Mouse (Mus musculus): Measurements from ENCODE around the gene Ano10. TPM values are rescaled to one million over a fixed set of nuclear protein-coding genes. Genes with fewer than 3 reads are reported as not detected.

Ano10 gene
- total RNA-seq, 2 experiments from 2014 or later, result 18.3 to 18.8 TPM

GRCm38 (mm10) chr9:122152501-122152900, 141.7 kb downstream of the Ano10 start:
- no peak for TF ChIP-seq CTCF (conservative IDR thresholded peaks at IDR 0.05)
- Histone ChIP-seq H3K4me3 (no peak overlapping the region), H3K27ac (no peak overlapping the region)
- no peak for DNase-seq (ENCODE audit: low spot score in 2 of 2)

- Histone ChIP-seq H3K4me3 (no peak overlapping the region), H3K27ac (no peak overlapping the region)
- no peak for DNase-seq (ENCODE audit: low spot score in 2 of 2)
- no peak for TF ChIP-seq CTCF (conservative IDR thresholded peaks at IDR 0.05)
These were observed 142.2 kb downstream of the Ano10 start for GRCm38 (mm10) chr9:122152063-122152462.

GRCm38 (mm10) chr9:122149997-122150826, 144.0 kb downstream of the Ano10 start:
- peak in 1 of 2 experiments; percentile 8 for DNase-seq (ENCODE audit: low spot score in 2 of 2)
- no peak for TF ChIP-seq CTCF (conservative IDR thresholded peaks at IDR 0.05)

GRCm38 (mm10) chr9:122148356-122148755, 145.9 kb downstream of the Ano10 start:
- H3K4me3 ChIP-seq, result no peak overlapping the region
- no peak for DNase-seq (ENCODE audit: low spot score in 2 of 2)

More at GRCm38 (mm10) chr9:122149997-122150826, 144.0 kb downstream of the Ano10 start:
- no peak overlapping the region for H3K27ac ChIP-seq
- H3K4me3 ChIP-seq, result no peak overlapping the region

GRCm38 (mm10) chr9:122146124-122146870, 147.9 kb downstream of the Ano10 start:
- no peak for TF ChIP-seq CTCF (conservative IDR thresholded peaks at IDR 0.05)
- DNase-seq (ENCODE audit: low spot score in 2 of 2), result no peak
- Histone ChIP-seq H3K27ac (no peak overlapping the region; the same call in 1 of the 2 replicates), H3K4me3 (no peak overlapping the region)

More at GRCm38 (mm10) chr9:122148356-122148755, 145.9 kb downstream of the Ano10 start:
- no peak overlapping the region for H3K27ac ChIP-seq
- no peak for TF ChIP-seq CTCF (conservative IDR thresholded peaks at IDR 0.05)

GRCm38 (mm10) chr9:122145677-122146076, 148.5 kb downstream of the Ano10 start:
- TF ChIP-seq CTCF (conservative IDR thresholded peaks at IDR 0.05), result no peak
- Histone ChIP-seq H3K27ac (no peak overlapping the region), H3K4me3 (no peak overlapping the region)
- DNase-seq (ENCODE audit: low spot score in 2 of 2), result no peak

GRCm38 (mm10) chr9:122144776-122145175, 149.4 kb downstream of the Ano10 start:
- Histone ChIP-seq H3K4me3 (no peak overlapping the region), H3K27ac (no peak overlapping the region)
- no peak for DNase-seq (ENCODE audit: low spot score in 2 of 2)
- TF ChIP-seq CTCF (conservative IDR thresholded peaks at IDR 0.05), result peak; percentile 62

- Histone ChIP-seq H3K4me3 (no peak overlapping the region), H3K27ac (0 out of 2 replicates have a peak overlapping the region, but pooled peaks have one; percentile 20)
- TF ChIP-seq CTCF (conservative IDR thresholded peaks at IDR 0.05), result no peak
- no peak for DNase-seq (ENCODE audit: low spot score in 2 of 2)
These were observed 151.0 kb downstream of the Ano10 start for GRCm38 (mm10) chr9:122143219-122143618.

- no peak for DNase-seq (ENCODE audit: low spot score in 2 of 2)
- Histone ChIP-seq H3K27ac (no peak overlapping the region), H3K4me3 (no peak overlapping the region)
- TF ChIP-seq CTCF (conservative IDR thresholded peaks at IDR 0.05), result no peak
These were observed 155.0 kb downstream of the Ano10 start for GRCm38 (mm10) chr9:122139236-122139635.

GRCm38 (mm10) chr9:122138371-122139029, 155.7 kb downstream of the Ano10 start:
- Histone ChIP-seq H3K27ac (no peak overlapping the region), H3K4me3 (no peak overlapping the region)
- DNase-seq (ENCODE audit: low spot score in 2 of 2), result no peak
- TF ChIP-seq CTCF (conservative IDR thresholded peaks at IDR 0.05), result no peak

- Histone ChIP-seq H3K4me3 (no peak overlapping the region), H3K27ac (no peak overlapping the region)
- no peak for TF ChIP-seq CTCF (conservative IDR thresholded peaks at IDR 0.05)
- no peak for DNase-seq (ENCODE audit: low spot score in 2 of 2)
These were observed 156.3 kb downstream of the Ano10 start for GRCm38 (mm10) chr9:122137960-122138359.

GRCm38 (mm10) chr9:122135885-122136170, 158.4 kb downstream of the Ano10 start:
- Histone ChIP-seq H3K27ac (no peak overlapping the region), H3K4me3 (no peak overlapping the region)
- TF ChIP-seq CTCF (conservative IDR thresholded peaks at IDR 0.05), result no peak
- DNase-seq (ENCODE audit: low spot score in 2 of 2), result no peak
